Mouse (Mus musculus) monocyte, adult 59 days (primary cell): ENCODE results near the gene Ube2q1. TPM values are rescaled to one million over a fixed set of nuclear protein-coding genes. Genes with fewer than 3 reads are reported as not detected.

Experiments used
- total RNA-seq, 2 experiments: library from RNA; stranded (reverse); gene quantifications; one replicate each; pipeline ENCODE4 v1.2.4; 2023

Ube2q1 gene
- total RNA-seq: 100 to 1,000 TPM in 1 of 2 experiments, 10 to 100 TPM in 1; 94.2 to 104 TPM

GRCm38 (mm10) chr3:89772968-89773709, at the start of gene Ube2q1:
TSS of gene Ube2q1 (plus strand) at chr3:89773616.

DNA sequence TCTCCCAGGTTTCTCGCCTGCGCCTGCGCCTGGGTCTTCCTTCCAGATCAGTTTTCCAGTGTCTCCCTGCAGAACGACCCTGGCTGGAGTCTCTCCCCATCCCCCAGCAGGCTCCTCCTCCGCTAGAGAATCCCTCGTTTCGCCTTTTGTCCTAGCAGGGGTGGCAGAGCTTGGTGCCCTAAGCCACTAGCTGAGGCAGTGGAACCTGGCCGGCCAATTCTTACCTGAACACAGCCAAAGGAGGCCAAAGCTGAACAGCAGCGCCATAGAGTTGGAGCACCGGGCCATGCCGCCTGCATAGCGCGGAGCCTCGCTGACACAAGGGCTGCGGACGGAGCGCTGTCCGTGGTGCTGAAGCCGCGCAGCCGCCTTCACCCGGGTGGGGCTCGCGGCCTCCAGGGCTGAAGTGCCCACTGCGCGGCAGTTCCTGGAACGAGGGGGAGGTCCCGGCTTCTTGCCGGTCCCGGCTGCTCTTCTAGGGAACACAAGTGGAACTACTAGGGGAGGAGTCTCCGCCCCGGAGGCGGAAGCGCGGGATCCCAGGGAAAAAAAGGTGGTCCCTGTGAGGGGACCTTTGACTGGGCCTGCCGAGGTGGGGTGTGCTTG, 9.2 kb upstream of the Ube2q1 start, which contains the start of gene Chrnb2:
Chrnb2 (minus strand) TSS at position 514 of the 606 bp plus-strand sequence.

GRCm38 (mm10) chr3:89830815-89831591, 57.6 kb downstream of the Ube2q1 start, which contains the start of gene She:
TSS of gene She (plus strand) at chr3:89831370.

Other genes with a start within 250 kb of the Ube2q1 start
- gene Adar, start 58.6 kb upstream of the Ube2q1 start, total RNA-seq: 10 to 100 TPM; 86.4 to 90.8 TPM
- gene Chrnb2, start 9.0 kb upstream of the Ube2q1 start, total RNA-seq: 1 to 10 TPM; 1.1 to 1.3 TPM
- under 1 TPM in 1 of 2 experiments, not detected in 1; 0.13 TPM for gene She, start 57.8 kb downstream of the Ube2q1 start, total RNA-seq
- 100 to 1,000 TPM; 326 to 334 TPM for gene Il6ra, start 139.6 kb downstream of the Ube2q1 start, total RNA-seq
- 10 to 100 TPM; 39.7 to 43.8 TPM for gene Atp8b2, start 189.9 kb downstream of the Ube2q1 start, total RNA-seq
- gene Hax1, start 225.2 kb downstream of the Ube2q1 start, total RNA-seq: 10 to 100 TPM; 49.4 to 58.5 TPM